Mouse (Mus musculus) cerebellum, adult 2 months (tissue): ENCODE measurements at regions not wholly inside any gene's neighbourhood (a gene's known extent, or its start where the extent isn't known, plus 50 kb on each side); places are given as distances from the start of the nearest gene placed in this dataset.

ENCODE experiments used
- CTCF ChIP-seq: fragments of 200-500 bp; IDR thresholded peaks from 2 replicates; pipeline ENCODE4 v1.5.1; 2011; ENCODE audit warnings: low read depth, mild to moderate bottlenecking, control low read depth, low read length, moderate library complexity, borderline replicate concordance; ENCODE audit not compliant: insufficient read depth
- POLR2A ChIP-seq: fragments of 200-500 bp; IDR thresholded peaks from 2 replicates; pipeline ENCODE4 v1.6.1; 2011; ENCODE audit warnings: low read length, control low read depth, borderline replicate concordance; ENCODE audit not compliant: insufficient read depth

- no peak for TF ChIP-seq CTCF
- no peak for TF ChIP-seq POLR2A
Observed at GRCm38 (mm10) chr7:124788781-124789180, 655.7 kb upstream of the Kdm8 start.
